Mouse (Mus musculus): Measurements from ENCODE around the gene Gtsf1.

GRCm38 (mm10) chr15:103393577-103393976, 36.7 kb downstream of the Gtsf1 start:
- TF ChIP-seq POLR2A (IDR thresholded peaks at IDR 0.05; ENCODE audit: borderline replicate concordance, low read depth, low read length): no peak
- no peak for TF ChIP-seq CTCF (IDR thresholded peaks at IDR 0.05; ENCODE audit: low read depth, low read length)

All from bone marrow macrophage, adult 2 months (primary cell).